Mouse (Mus musculus) left cerebral cortex, postnatal 4 days (tissue): ENCODE results near the gene Abhd14a. TPM values are rescaled to one million over a fixed set of nuclear protein-coding genes. Genes with fewer than 3 reads are reported as not detected.

Experiments
- DNase-seq: peaks from one replicate; pipeline ENCODE4 v3.0.0-alpha.2; 2022
- intact Hi-C: fragments of 180-260 bp; cut with DNase I; formaldehyde crosslinking; loops from one replicate; pipeline ENCODE4 v1.15.1; 2025
- total RNA-seq, 2 experiments: library from RNA; stranded (reverse); gene quantifications; 2 replicates each; pipeline ENCODE4 v1.2.3; 2021

The Abhd14a gene
- total RNA-seq, 2 experiments from 2014 or later: 70.1 to 71.4 TPM

DNA sequence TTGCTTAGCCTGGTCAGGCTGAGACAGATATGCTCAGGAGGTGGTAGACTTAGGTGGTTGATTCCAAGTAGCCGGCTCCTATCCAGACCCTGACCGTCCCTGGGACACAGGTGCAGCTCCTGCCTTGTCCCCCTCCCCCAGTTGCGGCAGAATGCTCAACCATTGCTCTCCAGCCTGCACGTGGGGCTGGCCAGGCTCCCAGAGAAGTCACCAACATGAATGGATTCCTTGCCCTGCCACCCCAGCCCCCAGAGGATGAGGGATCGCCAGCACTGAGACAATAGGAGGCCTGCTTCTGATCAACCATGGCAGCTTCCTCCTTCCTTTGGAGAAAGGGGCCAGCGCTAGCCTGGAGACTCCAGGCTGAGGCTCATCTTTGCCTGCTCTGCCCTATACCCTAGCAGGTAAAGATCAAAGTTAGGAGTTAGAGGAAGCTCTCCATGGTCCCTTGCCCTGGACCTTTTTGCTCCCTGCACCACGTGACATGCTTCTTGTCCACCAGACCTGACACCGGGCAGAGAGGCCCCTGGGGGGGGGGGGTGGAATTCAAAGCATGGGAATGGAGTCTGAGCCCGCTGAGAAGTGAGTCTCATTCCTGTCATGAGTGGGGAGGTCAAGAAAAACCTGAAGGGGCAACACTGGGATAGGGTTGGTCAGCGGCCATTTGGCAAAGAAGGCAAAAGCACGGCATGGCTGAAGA is 54.5 kb downstream of the Abhd14a start:
- peak; percentile 42 for DNase-seq
- intact Hi-C loops: no loop called here

Other genes starting within 250 kb of the Abhd14a start
- 10 to 100 TPM; 16.1 to 18.7 TPM for gene Ppm1m, start 247.9 kb downstream of the Abhd14a start, total RNA-seq
- 10 to 100 TPM; 34.4 to 38.2 TPM for gene Twf2, start 244.6 kb downstream of the Abhd14a start, total RNA-seq
- gene Tlr9, start 225.1 kb downstream of the Abhd14a start, total RNA-seq: under 1 TPM; 0.46 to 0.48 TPM
- gene Alas1, start 199.0 kb downstream of the Abhd14a start, total RNA-seq: 10 to 100 TPM; 97.5 to 99.8 TPM
- 10 to 100 TPM; 11.0 to 11.9 TPM for gene Poc1a, start 166.6 kb downstream of the Abhd14a start, total RNA-seq
- 10 to 100 TPM; 54.3 to 54.4 TPM for gene Dusp7, start 79.0 kb downstream of the Abhd14a start, total RNA-seq
- gene Rpl29, start 18.2 kb downstream of the Abhd14a start, total RNA-seq: 100 to 1,000 TPM; 480 to 518 TPM
- gene Acy1, start 9.4 kb downstream of the Abhd14a start, total RNA-seq: 10 to 100 TPM; 14.3 to 19.0 TPM
- gene Abhd14b, start 219 bp downstream of the Abhd14a start, total RNA-seq: 10 to 100 TPM; 13.3 to 13.8 TPM
- 100 to 1,000 TPM; 409 to 418 TPM for gene Pcbp4, start 5.6 kb upstream of the Abhd14a start, total RNA-seq
- 1 to 10 TPM in 1 of 2 experiments, under 1 TPM in 1; 0.94 to 1.3 TPM for gene Gpr62, start 18.3 kb upstream of the Abhd14a start, total RNA-seq
- 10 to 100 TPM; 46.9 to 55.2 TPM for gene Rrp9, start 28.3 kb upstream of the Abhd14a start, total RNA-seq
- 1 to 10 TPM; 2.8 to 3.3 TPM for gene Parp3, start 29.3 kb upstream of the Abhd14a start, total RNA-seq
- gene Iqcf1, start 52.3 kb upstream of the Abhd14a start, total RNA-seq: not detected
- gene Iqcf5, start 66.9 kb upstream of the Abhd14a start, total RNA-seq: under 1 TPM in 1 of 2 experiments, not detected in 1; 0.78 TPM
- gene Iqcf3, start 114.0 kb upstream of the Abhd14a start, total RNA-seq: not detected
- not detected for gene Iqcf4, start 123.3 kb upstream of the Abhd14a start, total RNA-seq
- not detected for gene Iqcf6, start 178.9 kb upstream of the Abhd14a start, total RNA-seq
- gene Grm2, start 208.4 kb upstream of the Abhd14a start, total RNA-seq: 10 to 100 TPM; 43.6 to 48.3 TPM
- gene Tex264, start 238.2 kb upstream of the Abhd14a start, total RNA-seq: 10 to 100 TPM; 66.4 to 69.2 TPM